Mouse (Mus musculus): Measurements from ENCODE around the gene Pigm.
A peak's percentile ranks its signal among the peaks of the same experiment; 100 is the strongest.

Gene Pigm

GRCm38 (mm10) chr1:172376198-172376667 is at the start of gene Pigm:
TSS of gene Pigm (plus strand) at chr1:172376546.
- DNase-seq = peak; percentile 98 to 99

- DNase-seq = peak in 1 of 2 experiments; percentile 46
Observed at GRCm38 (mm10) chr1:172326684-172327083, 49.7 kb upstream of the Pigm start.

DNA sequence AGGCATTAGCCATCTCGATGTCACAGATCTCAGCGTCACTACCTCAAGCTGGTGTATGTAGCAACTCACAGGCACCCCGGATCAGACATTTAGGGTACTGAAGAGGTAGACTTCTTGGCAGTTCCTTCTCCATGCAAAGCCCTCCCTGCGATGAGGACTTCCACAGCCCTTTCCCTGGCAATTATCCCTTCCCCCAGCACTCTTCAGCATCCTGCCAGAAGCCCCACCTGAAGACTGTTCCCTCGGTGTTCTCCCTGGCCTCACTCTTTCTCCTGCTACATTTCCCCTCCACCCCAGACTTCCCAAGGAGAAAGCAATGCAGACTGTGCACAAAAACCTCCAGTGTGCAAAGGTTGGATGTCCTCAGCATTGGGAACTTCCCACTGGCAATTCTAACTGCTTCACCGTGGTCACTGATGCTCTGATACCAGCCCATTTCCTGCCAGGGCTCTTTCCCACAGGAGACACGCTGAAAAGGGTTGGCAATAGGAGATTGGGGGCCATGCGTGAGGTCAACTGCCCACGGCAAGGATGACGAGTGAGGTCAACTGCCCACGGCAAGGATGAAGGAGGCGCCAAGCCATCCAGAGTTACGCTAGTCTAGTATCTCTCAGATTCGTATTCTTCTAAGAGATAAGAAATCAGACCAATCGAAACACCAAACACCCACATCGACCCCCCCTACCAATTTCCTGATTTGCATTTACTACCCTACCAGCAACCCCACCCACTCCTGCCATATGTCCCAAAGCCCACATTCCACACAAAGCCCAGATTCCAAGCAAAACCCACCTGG is 48.9 kb upstream of the Pigm start:
- peak; percentile 37 to 46 for DNase-seq

DNA sequence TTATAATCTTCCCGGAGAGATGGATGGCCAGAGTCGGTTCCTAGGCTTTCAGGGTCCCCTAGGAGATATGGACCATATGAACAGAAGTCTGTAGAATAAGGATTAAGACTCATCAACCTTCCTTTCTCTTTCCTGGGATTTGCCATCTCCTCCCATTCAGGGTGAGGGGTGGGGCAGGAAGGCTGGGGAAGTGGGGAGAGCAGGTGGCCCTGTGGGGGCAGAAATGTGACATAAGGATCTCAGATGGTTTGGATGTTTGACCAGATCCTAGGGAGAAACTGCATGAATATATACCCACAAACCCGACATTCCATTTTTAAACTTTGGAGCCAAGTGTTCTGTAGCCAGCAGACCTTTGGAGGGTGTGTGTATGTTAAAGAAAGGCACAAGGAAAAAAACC is 48.3 kb upstream of the Pigm start:
- DNase-seq = peak; percentile 45 to 62

DNA sequence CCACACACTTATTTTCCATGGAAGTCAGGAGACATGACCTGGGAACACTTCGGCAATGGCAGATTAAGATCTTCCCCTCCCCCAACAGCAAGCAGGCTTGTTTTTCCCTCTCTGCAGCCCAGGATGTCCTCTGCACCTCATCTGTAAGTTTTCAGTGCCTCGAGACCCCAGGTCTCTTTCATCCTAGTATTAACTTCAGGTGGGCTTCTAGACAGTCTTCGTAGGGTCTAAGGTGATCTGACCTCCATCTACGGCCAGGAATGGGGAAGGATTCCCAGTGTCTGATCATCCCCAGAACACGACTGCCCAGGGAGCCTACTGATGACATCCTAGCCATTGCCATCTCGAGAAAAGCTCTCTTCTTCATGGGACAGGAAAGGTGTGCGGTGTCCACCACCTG is 47.9 kb upstream of the Pigm start:
- peak; percentile 50 to 65 for DNase-seq

DNA sequence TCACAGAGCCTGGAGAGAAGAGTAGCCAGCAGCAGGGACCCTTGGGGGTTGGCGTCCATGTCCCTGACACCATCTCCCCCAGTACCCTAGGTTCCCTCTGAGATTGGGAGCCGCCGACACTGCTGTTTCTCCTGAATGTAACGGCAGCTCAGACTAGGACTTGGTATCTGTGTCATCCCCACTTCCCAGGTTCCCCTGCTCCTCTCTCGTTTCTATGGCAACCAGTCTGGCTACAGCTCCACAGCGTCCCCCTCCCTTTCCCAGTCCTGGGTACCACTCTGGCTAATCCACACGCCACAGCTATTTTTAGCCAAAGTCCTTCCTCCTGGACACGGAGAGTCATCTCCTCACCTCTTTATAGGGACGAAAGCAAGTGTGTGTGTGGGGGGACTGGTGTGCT is 47.2 kb upstream of the Pigm start, which contains the start of gene Kcnj9:
Gene Kcnj9, minus strand, starts transcription at position 188 of the 400 bp plus-strand sequence.
- DNase-seq = peak; percentile 87 to 91

DNA sequence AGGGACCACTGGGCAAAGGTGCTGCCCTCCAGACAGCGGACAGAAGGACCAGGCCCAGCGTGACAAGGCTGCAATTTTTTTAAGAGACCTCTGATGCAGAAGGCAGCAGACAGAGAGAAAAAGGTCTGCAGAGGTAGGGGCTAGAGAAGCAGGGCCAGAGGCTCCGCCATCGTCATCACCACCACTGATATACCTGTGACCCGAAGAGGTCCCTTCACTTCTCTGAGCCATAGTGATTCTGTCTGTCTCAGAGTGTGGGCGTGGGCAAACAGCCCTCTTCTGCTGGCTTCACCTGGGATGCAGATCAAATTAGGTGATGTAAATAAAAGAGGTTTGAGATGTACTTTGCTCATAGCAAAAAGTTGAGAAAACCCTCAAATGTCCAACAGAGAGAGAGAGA is 46.7 kb upstream of the Pigm start:
- DNase-seq = no peak

DNA sequence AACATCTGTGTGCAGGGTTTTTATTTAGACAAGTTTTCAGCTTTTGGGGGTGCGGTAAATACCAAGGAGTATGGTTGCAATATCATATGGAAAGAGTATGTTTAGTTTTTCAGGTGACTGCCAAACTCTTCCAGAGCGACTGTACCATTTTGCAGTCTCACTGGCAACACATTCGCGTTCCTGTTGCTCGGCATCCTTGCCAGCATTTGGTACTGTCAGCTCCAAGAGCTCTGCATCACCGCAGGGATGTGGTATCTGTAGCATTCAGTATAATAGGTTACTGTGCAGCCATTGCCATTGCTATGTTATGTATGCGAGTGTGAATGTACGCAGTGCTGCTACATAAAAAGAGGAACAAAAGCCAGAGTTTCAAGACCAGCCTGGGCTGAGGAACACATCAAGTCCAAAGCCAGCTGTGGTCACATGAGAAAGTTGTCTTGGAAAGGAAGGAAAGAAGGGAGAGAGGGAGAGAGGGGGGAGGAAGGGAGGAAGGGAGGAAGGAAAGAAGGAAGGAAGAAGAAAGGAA is 44.9 kb upstream of the Pigm start:
- DNase-seq = peak in 1 of 2 experiments; percentile 55

GRCm38 (mm10) chr1:172332925-172333324 is 43.4 kb upstream of the Pigm start:
- DNase-seq = no peak

GRCm38 (mm10) chr1:172333512-172333911 is 42.8 kb upstream of the Pigm start:
- DNase-seq = peak in 1 of 2 experiments; percentile 55

DNA sequence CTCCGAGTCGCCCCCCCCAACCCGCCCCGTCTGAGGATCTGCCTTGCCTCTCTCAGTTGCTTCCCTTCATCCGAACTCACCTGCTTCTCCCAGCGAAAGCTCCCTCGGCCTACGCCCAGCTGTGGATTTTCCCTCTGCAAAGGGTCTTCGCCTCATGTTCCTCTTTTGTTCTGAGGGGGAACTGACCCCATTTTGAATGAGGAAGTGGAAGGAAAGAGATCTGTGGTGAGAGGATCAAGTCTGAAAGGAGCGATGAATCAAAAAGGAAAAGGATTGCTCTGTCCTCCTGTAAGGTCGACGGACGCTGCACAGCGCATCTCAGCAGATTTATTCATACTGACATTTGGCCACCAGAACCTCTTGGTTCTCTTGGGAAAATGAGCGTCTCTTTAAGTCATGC is 40.5 kb upstream of the Pigm start:
- no peak for DNase-seq

- DNase-seq = peak; percentile 76 to 85
Observed at GRCm38 (mm10) chr1:172337411-172338185, 38.7 kb upstream of the Pigm start.

- peak; percentile 76 to 87 for DNase-seq
Observed at GRCm38 (mm10) chr1:172340729-172341321, 35.5 kb upstream of the Pigm start, which contains the start of gene Kcnj10. TSS of gene Kcnj10 (plus strand) at chr1:172341210.

DNA sequence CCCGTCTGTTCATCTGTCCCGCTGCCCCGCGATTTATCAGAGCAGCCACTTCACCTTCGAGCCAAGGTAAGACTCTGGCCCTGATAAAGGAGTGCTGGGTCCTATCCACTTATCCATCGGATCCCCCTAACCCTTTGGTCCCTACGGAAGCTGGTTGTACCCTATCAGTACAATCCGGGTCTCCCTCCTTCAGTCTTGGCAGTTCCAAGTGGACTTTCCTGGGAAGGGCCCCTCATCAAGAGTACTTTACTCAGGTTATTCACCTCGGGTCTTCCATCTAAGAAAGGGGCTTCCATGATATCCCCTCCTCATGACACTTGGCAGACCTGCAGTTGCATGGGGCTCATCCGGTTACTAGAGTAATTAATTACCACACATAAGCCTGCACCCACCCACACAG is 35.0 kb upstream of the Pigm start:
- DNase-seq = no peak

DNA sequence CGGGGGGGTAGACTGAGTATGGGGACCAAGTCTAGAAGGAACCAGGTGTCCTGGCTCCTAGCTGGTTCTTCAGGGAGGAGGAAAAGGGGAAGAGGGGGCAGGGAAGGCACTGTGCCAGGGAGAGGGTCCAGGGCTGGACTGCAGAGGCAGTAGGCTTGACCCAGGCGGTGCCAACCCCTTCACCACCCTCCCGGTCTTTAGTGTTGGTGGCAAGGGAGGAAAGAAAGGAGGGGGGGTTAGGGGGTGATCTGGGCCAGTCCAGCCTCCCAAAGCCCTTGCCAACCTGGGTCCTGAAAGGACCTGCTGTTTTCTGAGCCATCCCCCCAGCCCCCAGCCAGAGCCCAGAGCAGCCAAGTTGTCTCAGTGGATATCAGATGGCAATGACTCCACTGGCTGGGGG is 33.6 kb upstream of the Pigm start:
- DNase-seq = peak in 1 of 2 experiments; percentile 57

DNA sequence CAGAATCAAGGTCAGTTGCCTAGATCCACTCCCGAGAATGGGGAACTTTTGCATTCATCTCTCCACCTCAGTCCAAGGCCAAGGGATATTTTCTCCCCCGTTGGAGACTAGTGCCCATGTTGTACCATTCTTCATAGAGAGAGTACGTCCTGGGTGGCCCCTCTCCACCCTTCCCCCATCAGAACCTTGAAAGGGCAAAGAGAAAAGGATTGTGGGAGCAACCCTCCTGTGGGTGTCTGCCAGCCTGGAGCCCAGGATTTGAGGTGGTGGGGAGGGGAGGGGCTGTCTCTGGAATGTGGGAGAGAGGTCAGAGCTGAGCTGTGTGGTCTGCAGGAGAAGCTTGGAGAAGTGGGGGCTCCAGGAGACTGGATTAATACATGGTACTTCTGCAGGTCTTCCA is 32.4 kb upstream of the Pigm start:
- DNase-seq = no peak

- no peak for DNase-seq
Observed at GRCm38 (mm10) chr1:172344820-172345219, 31.5 kb upstream of the Pigm start.

DNA sequence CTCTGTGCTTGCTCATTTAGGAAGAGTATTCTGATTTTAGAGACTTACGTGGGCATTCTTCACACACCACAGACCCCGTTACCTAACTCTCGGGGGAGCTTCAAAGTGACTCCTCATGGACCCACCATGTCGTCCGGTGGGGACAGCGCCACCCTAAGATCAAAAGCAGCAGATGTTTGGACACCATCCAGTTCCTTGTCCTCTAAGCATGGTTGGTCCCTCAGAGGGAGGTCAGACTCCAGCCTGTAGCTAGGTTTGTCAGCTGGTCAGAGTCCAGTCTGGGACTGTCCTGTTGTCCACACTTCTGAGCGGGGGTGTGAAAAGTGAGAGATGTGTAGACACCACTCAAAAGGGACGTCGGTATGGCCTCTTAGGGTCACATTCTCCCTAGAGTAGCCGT is 29.6 kb upstream of the Pigm start:
- no peak for DNase-seq

- DNase-seq = no peak
Observed at GRCm38 (mm10) chr1:172347382-172347781, 29.0 kb upstream of the Pigm start.

DNA sequence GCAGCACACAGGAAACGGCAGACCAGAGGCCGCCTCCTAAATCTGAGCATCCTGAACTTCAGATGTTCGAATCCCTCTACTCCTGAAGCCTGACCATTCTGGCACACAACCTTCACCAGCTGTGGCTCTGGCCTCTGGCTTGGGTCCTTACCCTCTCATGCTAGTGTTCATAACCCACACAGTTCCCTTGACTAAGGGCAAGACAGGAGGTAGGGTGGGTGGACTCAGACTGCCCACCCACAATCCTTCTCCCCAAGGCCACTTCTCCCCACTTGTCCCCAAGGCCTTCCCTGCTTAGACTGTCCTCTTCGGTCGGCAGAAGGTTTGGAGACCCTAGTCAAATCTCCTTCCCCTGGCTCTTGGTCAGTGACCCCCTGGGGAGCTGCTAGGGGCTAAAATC is 26.8 kb upstream of the Pigm start:
- no peak for DNase-seq

GRCm38 (mm10) chr1:172349916-172350812 is 26.2 kb upstream of the Pigm start:
- DNase-seq = peak in 1 of 2 experiments; percentile 40

- no peak for DNase-seq
Observed at GRCm38 (mm10) chr1:172352001-172352400, 24.3 kb upstream of the Pigm start.
